Mouse (Mus musculus) bone marrow macrophage, adult 2 months (primary cell): Measurements from ENCODE around the gene Sp2. TPM values are rescaled to one million over a fixed set of nuclear protein-coding genes. Genes with fewer than 3 reads are reported as not detected.
A peak's percentile ranks its signal among the peaks of the same experiment; 100 is the strongest.

ENCODE experiments used
- H3K27ac ChIP-seq: 2 replicates; pipeline ENCODE4 v1.5.1; 2012; ENCODE audit warnings: low read depth, low read length; ENCODE audit not compliant: insufficient read depth
- H3K4me1 ChIP-seq: 2 replicates; pipeline ENCODE4 v1.6.1; 2012; ENCODE audit warnings: low read length; ENCODE audit not compliant: control insufficient read depth, insufficient read depth
- H3K4me3 ChIP-seq: 2 replicates; pipeline ENCODE4 v1.5.1; 2012; ENCODE audit warnings: mild to moderate bottlenecking, low read length, moderate library complexity; ENCODE audit not compliant: insufficient read depth
- CTCF ChIP-seq: IDR thresholded peaks from 2 replicates; pipeline ENCODE4 v1.5.1; 2012; ENCODE audit warnings: low read depth, mild to moderate bottlenecking, low read length, moderate library complexity
- POLR2A ChIP-seq: IDR thresholded peaks from 2 replicates; pipeline ENCODE4 v1.6.1; 2012; ENCODE audit warnings: mild to moderate bottlenecking, low read depth, low read length, borderline replicate concordance
- polyA plus RNA-seq: library from polyadenylated mRNA; stranded (reverse); fragments of >200 nt; gene quantifications from 2 replicates; pipeline ENCODE4 v1.2.4, GENCODE M21; 2012; ENCODE audit not compliant: missing spikeins, insufficient read depth, insufficient read length

Gene Sp2
- polyA plus RNA-seq, 1 experiment, result 22.3 TPM

- Histone ChIP-seq H3K4me1 (peaks cover 72% of the 10 kb centered on the region), H3K27ac (peak overlapping the region; percentile 24; the same call in 1 of the 2 replicates), H3K4me3 (no peak overlapping the region)
- no peak for TF ChIP-seq POLR2A
- no peak for TF ChIP-seq CTCF
Measured at GRCm38 (mm10) chr11:96973426-96973964, 9.3 kb downstream of the Sp2 start.

- peaks cover 76% of the 10 kb centered on the region for H3K4me1 ChIP-seq
- H3K27ac ChIP-seq, result peak overlapping the region; percentile 24; the same call in 1 of the 2 replicates
Measured at GRCm38 (mm10) chr11:96972906-96973305, 9.9 kb downstream of the Sp2 start.

GRCm38 (mm10) chr11:96970341-96970740, 12.4 kb downstream of the Sp2 start:
- Histone ChIP-seq H3K27ac (no peak overlapping the region), H3K4me3 (no peak overlapping the region), H3K4me1 (peaks cover 74% of the 10 kb centered on the region)
- TF ChIP-seq CTCF, result no peak
- no peak for TF ChIP-seq POLR2A

More at GRCm38 (mm10) chr11:96972906-96973305, 9.9 kb downstream of the Sp2 start:
- no peak for TF ChIP-seq POLR2A
- no peak for TF ChIP-seq CTCF
- H3K4me3 ChIP-seq, result no peak overlapping the region

- H3K4me3 ChIP-seq, result no peak overlapping the region
- TF ChIP-seq CTCF, result no peak
- no peak for TF ChIP-seq POLR2A
- H3K4me1 ChIP-seq, result peaks cover 74% of the 10 kb centered on the region
- peak overlapping the region; percentile 26 for H3K27ac ChIP-seq
Measured at GRCm38 (mm10) chr11:96969746-96970145, 13.0 kb downstream of the Sp2 start.

- peak overlapping the region; percentile 26 for H3K27ac ChIP-seq
- no peak overlapping the region for H3K4me3 ChIP-seq
- H3K4me1 ChIP-seq, result peaks cover 70% of the 10 kb centered on the region
- TF ChIP-seq POLR2A (no peak), CTCF (no peak)
Measured at GRCm38 (mm10) chr11:96969280-96969722, 13.5 kb downstream of the Sp2 start.

GRCm38 (mm10) chr11:96968476-96968875, 14.3 kb downstream of the Sp2 start:
- H3K27ac ChIP-seq, result peak overlapping the region; percentile 97
- TF ChIP-seq POLR2A (no peak), CTCF (no peak)

GRCm38 (mm10) chr11:96967544-96968269, 15.1 kb downstream of the Sp2 start:
- peak overlapping the region; percentile 97 for H3K27ac ChIP-seq
- peak overlapping the region; percentile 67 for H3K4me3 ChIP-seq
- TF ChIP-seq POLR2A (no peak), CTCF (no peak)
- H3K4me1 ChIP-seq, result peaks cover 55% of the 10 kb centered on the region

More at GRCm38 (mm10) chr11:96968476-96968875, 14.3 kb downstream of the Sp2 start:
- Histone ChIP-seq H3K4me1 (peaks cover 61% of the 10 kb centered on the region), H3K4me3 (no peak overlapping the region)

GRCm38 (mm10) chr11:96966914-96967543, 15.7 kb downstream of the Sp2 start:
- Histone ChIP-seq H3K27ac (peak overlapping the region; percentile 97), H3K4me3 (peak overlapping the region; percentile 67), H3K4me1 (peaks cover 49% of the 10 kb centered on the region)
- TF ChIP-seq POLR2A, result no peak
- TF ChIP-seq CTCF, result no peak

- peaks cover 42% of the 10 kb centered on the region for H3K4me1 ChIP-seq
- TF ChIP-seq POLR2A, result no peak
- no peak for TF ChIP-seq CTCF
- peak overlapping the region; percentile 76 for H3K27ac ChIP-seq
- H3K4me3 ChIP-seq, result no peak overlapping the region
Measured at GRCm38 (mm10) chr11:96966172-96966571, 16.6 kb downstream of the Sp2 start.

- peaks cover 23% of the 10 kb centered on the region for H3K4me1 ChIP-seq
- H3K4me3 ChIP-seq, result no peak overlapping the region
- H3K27ac ChIP-seq, result no peak overlapping the region
- TF ChIP-seq CTCF, result peak; percentile 77
- no peak for TF ChIP-seq POLR2A
Measured at GRCm38 (mm10) chr11:96963580-96963979, 19.2 kb downstream of the Sp2 start.
